13 mouse cellular contexts compared by ENCODE assay signal in genomic region chr12:82477826-82478225, GRCm38 (mm10).
DNase-seq lines count a peak whose midpoint lies in the region; ATAC-seq lines count a peak whose summit lies in the region.
"Had no signal": no experiment of that assay in that cellular context is flagged by ENCODE, and none has a peak within 500 bp of the region (broad histone marks: within the 10 kb centered on the region; RNA-seq: fewer than 3 reads in every experiment).

No protein-coding gene starts in this region.

- peak overlapping the region; percentile 14; the same call in 1 of the 2 replicates for H3K9ac ChIP-seq in limb, embryonic 13.5 days
- H3K9ac ChIP-seq: liver, embryonic 15.5 days had no signal

- 19% methylated on average over 5 of the region's 5 CpGs for WGBS in heart, embryonic 10.5 days
- WGBS in limb, embryonic 13.5 days, result 18% methylated on average over 5 of the region's 5 CpGs

- peak overlapping the region; percentile 77 for H3K27ac ChIP-seq in heart, embryonic 10.5 days
- H3K27ac ChIP-seq in limb, embryonic 13.5 days, result no peak overlapping the region
- H3K27ac ChIP-seq: left cerebral cortex, adult 2 months; liver, embryonic 15.5 days had no signal

- intact Hi-C loops in heart, postnatal 36 days (cut with DNase I), result no loop called here

- peak overlapping the region; percentile 22; the same call in 1 of the 2 replicates for H3K4me3 ChIP-seq in heart, embryonic 10.5 days
- no peak overlapping the region for H3K4me3 ChIP-seq in limb, embryonic 13.5 days
- H3K4me3 ChIP-seq: left cerebral cortex, adult 2 months; liver, embryonic 15.5 days had no signal

- 0 out of 2 replicates have a peak, but pooled peaks have one; percentile 28 for ATAC-seq in limb, embryonic 13.5 days (ENCODE audit: low FRiP score, low read depth)

- peak; percentile 76 for DNase-seq in heart, embryonic 10.5 days (ENCODE audit: low spot score)
- DNase-seq in heart, postnatal 36 days, result no peak
- peak; percentile 54 for DNase-seq in right cerebral cortex, adult 18-20 months
- DNase-seq in right cerebral cortex, postnatal 25 days, result no peak
- DNase-seq in telencephalon, adult 2 months (ENCODE audit: low read depth, low spot score), result peak; percentile 64
- no peak for DNase-seq in thymus, postnatal 14 days
- no peak for DNase-seq in adrenal gland, postnatal 14 days
- DNase-seq: adrenal gland, adult 2 months; cerebellum, adult 9-10 months; kidney, postnatal 25 days had no signal

- no peaks in the 10 kb centered on the region for H3K9me3 ChIP-seq in heart, embryonic 10.5 days
- H3K9me3 ChIP-seq in limb, embryonic 13.5 days, result no peaks in the 10 kb centered on the region
- H3K9me3 ChIP-seq: liver, embryonic 15.5 days had no signal

- no peaks in the 10 kb centered on the region for H3K36me3 ChIP-seq in heart, embryonic 10.5 days
- no peaks in the 10 kb centered on the region for H3K36me3 ChIP-seq in limb, embryonic 13.5 days
- H3K36me3 ChIP-seq: liver, embryonic 15.5 days had no signal

- H3K4me2 ChIP-seq in limb, embryonic 13.5 days (replicated peaks), result no peak overlapping the region; the same call in 1 of the 2 replicates
- H3K4me2 ChIP-seq: liver, embryonic 15.5 days had no signal

- peaks cover 42% of the 10 kb centered on the region for H3K4me1 ChIP-seq in heart, embryonic 10.5 days
- peaks cover 19% of the 10 kb centered on the region for H3K4me1 ChIP-seq in limb, embryonic 13.5 days

- no peaks in the 10 kb centered on the region; the same call in 1 of the 2 replicates for H3K27me3 ChIP-seq in heart, embryonic 10.5 days (ENCODE audit: insufficient read depth, poor library complexity, severe bottlenecking)
- H3K27me3 ChIP-seq in limb, embryonic 13.5 days, result 0 out of 2 replicates have a peak, but pooled peaks cover 2% of the 10 kb centered on the region
- H3K27me3 ChIP-seq: liver, embryonic 15.5 days had no signal

Comparison
In these comparisons a context has a peak if more than half of its experiments do, and no peak if none do; other contexts are left out.
1. DNase-seq: peak in heart, embryonic 10.5 days (single experiment), right cerebral cortex, adult 18-20 months (single experiment) and telencephalon, adult 2 months (single experiment); none in heart, postnatal 36 days (0 of 2), right cerebral cortex, postnatal 25 days (single experiment), thymus, postnatal 14 days (single experiment) and adrenal gland, postnatal 14 days (single experiment).